Comparison of ENCODE assay signal across 8 mouse cellular contexts in the genomic region with DNA sequence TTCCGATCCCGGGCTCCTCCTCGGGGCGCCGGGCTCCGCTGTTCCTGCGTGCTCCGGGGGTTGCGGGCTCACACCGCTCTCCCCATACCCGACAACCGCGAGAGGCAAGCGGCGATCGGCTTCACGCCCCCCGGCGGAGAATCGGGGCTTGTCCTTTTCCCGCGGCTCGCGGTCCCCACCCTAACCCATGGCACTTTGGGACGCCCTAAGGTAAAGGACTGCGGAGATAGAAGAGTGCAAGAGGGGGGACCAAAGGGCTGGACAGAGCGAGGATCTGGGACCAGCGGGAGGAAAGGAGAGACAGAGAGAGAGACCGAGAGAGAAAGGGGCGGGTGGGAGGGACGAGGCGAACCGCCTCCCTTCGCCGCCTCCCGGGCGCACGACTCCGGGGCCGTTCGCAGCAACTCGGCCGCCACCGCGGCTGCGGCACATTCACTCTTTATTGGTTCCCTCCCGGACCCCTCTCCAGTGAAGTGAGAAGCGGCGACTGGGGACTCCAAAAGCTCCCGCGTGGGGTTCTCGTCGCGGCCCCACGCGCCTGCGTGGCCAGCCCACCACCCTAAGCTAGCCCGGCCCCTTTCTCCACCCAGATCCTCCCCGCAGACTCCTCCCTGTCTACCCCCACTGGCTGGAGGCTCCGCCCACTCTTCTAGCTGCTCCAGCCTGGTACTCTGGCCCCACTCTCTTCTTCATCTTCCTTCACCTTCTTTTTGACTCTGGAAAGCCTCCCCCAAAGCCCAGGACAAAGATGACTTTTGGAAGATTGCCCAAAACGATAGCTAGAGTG. TPM values are rescaled to one million over a fixed set of nuclear protein-coding genes. Genes with fewer than 3 reads are reported as not detected.
A peak's percentile ranks its signal among the peaks of the same experiment; 100 is the strongest.
DNase-seq lines count a peak whose midpoint lies in the region; ATAC-seq lines count a peak whose summit lies in the region.

Tmtc2 (minus strand) TSS at position 544 of the 787 bp plus-strand sequence.

- DNase-seq in R1 (ENCODE audit: low read depth, low spot score), result peak; percentile 87
- DNase-seq in cerebellum, postnatal 10 days, result peak; percentile 95 to 97
- peak; percentile 80 to 82 for DNase-seq in frontal cortex, postnatal 14 days (ENCODE audit: low spot score in 2 of 2)
- DNase-seq in layer of hippocampus, postnatal 25 days (ENCODE audit: extremely low spot score in 1 of 2, low spot score in 1 of 2), result peak; percentile 69 to 74
- DNase-seq in lung, postnatal 10 days, result peak; percentile 95
- peak; percentile 61 for DNase-seq in ovary, postnatal 14 days (ENCODE audit: low spot score)
- peak; percentile 83 for DNase-seq in thymus, postnatal 14 days

- peaks cover 27% of the 10 kb centered on the region for H3K4me1 ChIP-seq in hindbrain, embryonic 12.5 days

- peak within 1 kb of the TSS; percentile 76 for H3K4me2 ChIP-seq in hindbrain, embryonic 12.5 days (replicated peaks)

- ATAC-seq in hindbrain, embryonic 12.5 days (ENCODE audit: low FRiP score), result peak; percentile 97

- H3K9ac ChIP-seq in hindbrain, embryonic 12.5 days, result peak within 1 kb of the TSS; percentile 82

- peak within 1 kb of the TSS; percentile 93 for H3K27ac ChIP-seq in hindbrain, embryonic 12.5 days

- no peaks in the 10 kb centered on the region for H3K36me3 ChIP-seq in hindbrain, embryonic 12.5 days

- H3K4me3 ChIP-seq in hindbrain, embryonic 12.5 days, result peak within 1 kb of the TSS; percentile 78

- no peaks in the 10 kb centered on the region for H3K9me3 ChIP-seq in hindbrain, embryonic 12.5 days (replicated peaks)

- H3K27me3 ChIP-seq in hindbrain, embryonic 12.5 days, result no peaks in the 10 kb centered on the region; the same call in 1 of the 2 replicates

- under 1% methylated on average over 56 of the region's 61 CpGs for WGBS in hindbrain, embryonic 12.5 days

RNA-seq across cellular contexts. Expression of gene Tmtc2, which starts in this region (rescaled TPM):
- 19.6 and 19.9 TPM in 2 replicates for polyA plus RNA-seq in hindbrain, embryonic 12.5 days (2016; fragmentation: Nextera tagmentation; extraction: Ambion mirVana)
- total RNA-seq in layer of hippocampus, postnatal 25 days (2021), result 10 to 100 TPM; 10.5 to 11.9 TPM

Comparison
In these comparisons a context has a peak if more than half of its experiments do, and no peak if none do; other contexts are left out.
1. Peak in every context shown above with its lines: DNase-seq, ATAC-seq, H3K4me3 ChIP-seq and H3K27ac ChIP-seq.